Mouse (Mus musculus) forebrain, postnatal 0 days (tissue): ENCODE measurements around the gene Ccnj. TPM values are rescaled to one million over a fixed set of nuclear protein-coding genes. Genes with fewer than 3 reads are reported as not detected.

ENCODE experiments used
- ATAC-seq: fragments of 200-750 bp; cut with Nextera tagmentation; 2 replicates; pipeline ENCODE4 v1.8.0; 2017; ENCODE audit warnings: mild to moderate bottlenecking, moderate library complexity
- DNase-seq: peaks from one replicate; pipeline ENCODE4 v3.0.0-alpha.2; 2015
- H3K27ac ChIP-seq: fragments of 300-500 bp; sonication (generic); 2 replicates; pipeline ENCODE4 v1.5.1; 2014; ENCODE audit warnings: low read depth, mild to moderate bottlenecking, antibody characterized with exemption, low read length, moderate library complexity, mixed read lengths
- H3K27me3 ChIP-seq: fragments of 300-500 bp; sonication (generic); 2 replicates; pipeline ENCODE4 v1.6.1; 2014; ENCODE audit warnings: mild to moderate bottlenecking, low read length, mixed read lengths; ENCODE audit not compliant: insufficient read depth
- H3K36me3 ChIP-seq: fragments of 300-500 bp; sonication (generic); 2 replicates; pipeline ENCODE4 v1.6.1; 2014; ENCODE audit warnings: mild to moderate bottlenecking, moderate library complexity; ENCODE audit not compliant: insufficient read depth
- H3K4me1 ChIP-seq: fragments of 300-500 bp; sonication (generic); 2 replicates; pipeline ENCODE4 v1.6.1; 2014; ENCODE audit warnings: antibody characterized with exemption; ENCODE audit not compliant: insufficient read depth
- H3K4me2 ChIP-seq: fragments of 300-500 bp; sonication (generic); 2 replicates; pipeline ENCODE4 v1.6.1; 2014; ENCODE audit warnings: low read depth, mild to moderate bottlenecking, moderate library complexity
- H3K4me3 ChIP-seq: fragments of 300-500 bp; sonication (generic); 2 replicates; pipeline ENCODE4 v1.5.1; 2014; ENCODE audit warnings: low read depth, low read length, mixed read lengths
- H3K9ac ChIP-seq: fragments of 300-500 bp; sonication (generic); 2 replicates; pipeline ENCODE4 v1.6.1; 2014; ENCODE audit warnings: mild to moderate bottlenecking
- H3K9me3 ChIP-seq: fragments of 300-500 bp; sonication (generic); 2 replicates; pipeline ENCODE4 v1.6.1; 2016; ENCODE audit warnings: low read length
- CTCF ChIP-seq: sonication (generic); IDR thresholded peaks from 2 replicates; pipeline ENCODE4 v1.5.1; 2016; ENCODE audit warnings: antibody characterized with exemption, control low read depth, low read depth
- WGBS: fragments of 180-500 bp; shearing (Covaris S2); extraction: QIAGEN DNeasy Blood & Tissue Kit; methylation state at CpG from one replicate; pipeline ENCODE4 v1.1.7; 2014; 5-methylcytosine and 5-hydroxymethylcytosine counted together
- microRNA-seq, 2 experiments: library from miRNA; unstranded; fragments of <30 nt; microRNA quantifications; one replicate each; pipeline ENCODE4; 2016
- polyA plus RNA-seq: library from polyadenylated mRNA; unstranded; fragments of >200 nt; fragmentation: Nextera tagmentation; extraction: Ambion mirVana; gene quantifications from 2 replicates; pipeline ENCODE4 v1.2.1, GENCODE M21; 2015
- total RNA-seq: library from RNA; depleted of rRNA; stranded (reverse); fragments of >200 nt; gene quantifications from 2 replicates; pipeline ENCODE4 v1.2.3, GENCODE M21; 2014; rRNA removed

Gene Ccnj
- total and polyA plus RNA-seq, 2 experiments from 2014 or later = 8.7 to 12.1 TPM

GRCm38 (mm10) chr19:40881700-40882099 is 50.6 kb downstream of the Ccnj start:
- H3K27ac ChIP-seq = no peak overlapping the region
- H3K9ac ChIP-seq = no peak overlapping the region
- TF ChIP-seq CTCF = no peak
- no peak overlapping the region for H3K4me3 ChIP-seq
- H3K27me3 ChIP-seq = peaks cover 57% of the 10 kb centered on the region
- no peaks in the 10 kb centered on the region for H3K36me3 ChIP-seq
- H3K4me2 ChIP-seq = no peak overlapping the region
- ATAC-seq (no peak), DNase-seq (no peak)
- WGBS = 88% methylated on average over 4 of the region's 4 CpGs
- H3K9me3 ChIP-seq = no peaks in the 10 kb centered on the region
- H3K4me1 ChIP-seq = no peaks in the 10 kb centered on the region

DNA sequence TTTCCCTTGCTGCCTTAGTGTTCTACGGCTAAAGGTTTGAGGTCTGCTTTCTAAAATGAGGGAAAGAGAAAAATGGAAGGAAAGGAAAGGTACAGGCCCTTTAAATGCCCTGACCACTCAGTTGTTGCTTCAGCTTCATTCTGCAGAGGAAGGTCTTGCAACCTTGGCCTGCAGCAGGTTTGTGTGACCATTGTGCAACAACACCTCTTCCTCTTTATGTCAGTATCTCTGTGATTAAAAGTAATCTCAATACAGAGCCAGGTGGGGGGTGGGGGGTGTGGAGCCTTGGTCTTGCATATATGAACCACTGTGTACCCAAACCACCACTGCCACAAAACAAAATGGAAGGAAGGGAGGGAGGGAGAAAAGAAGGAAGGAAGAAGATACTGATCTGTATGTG is 57.8 kb downstream of the Ccnj start:
- Histone ChIP-seq H3K9ac (no peak overlapping the region), H3K4me3 (no peak overlapping the region), H3K4me2 (no peak overlapping the region), H3K9me3 (no peaks in the 10 kb centered on the region), H3K4me1 (no peaks in the 10 kb centered on the region), H3K27ac (no peak overlapping the region), H3K27me3 (peaks cover 61% of the 10 kb centered on the region), H3K36me3 (no peaks in the 10 kb centered on the region)
- ATAC-seq (no peak), DNase-seq (no peak)
- 94% methylated on average over 1 of the region's 1 CpGs for WGBS
- no peak for TF ChIP-seq CTCF

DNA sequence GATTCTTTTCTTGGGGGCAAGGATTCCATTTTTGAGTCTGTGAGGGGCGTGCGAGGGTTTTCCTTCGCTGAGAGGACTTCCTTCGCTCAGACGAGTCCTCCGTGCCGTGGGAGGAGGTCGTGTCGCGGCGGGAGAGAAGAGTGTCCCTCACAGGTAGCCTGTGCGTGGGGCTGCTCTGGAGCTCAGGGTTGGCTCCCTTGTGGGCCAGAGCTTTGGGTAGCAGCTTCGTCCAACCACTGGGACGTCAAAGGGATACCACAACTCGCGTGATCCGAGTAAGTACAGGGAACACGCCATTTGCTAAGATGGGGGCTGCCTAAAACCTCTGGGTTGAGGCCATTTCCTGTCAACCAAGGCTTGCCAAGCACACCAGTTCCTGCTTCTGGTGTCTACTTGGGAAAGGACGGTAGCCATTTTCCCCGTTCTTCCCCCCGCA is 63.0 kb downstream of the Ccnj start:
- H3K9ac ChIP-seq = peak overlapping the region; percentile 73
- H3K9me3 ChIP-seq = no peaks in the 10 kb centered on the region
- 52% methylated on average over 20 of the region's 21 CpGs for WGBS
- peak overlapping the region; percentile 94 for H3K27ac ChIP-seq
- no peak; the same call in 1 of the 2 replicates for ATAC-seq
- no peaks in the 10 kb centered on the region for H3K4me1 ChIP-seq
- H3K36me3 ChIP-seq = no peaks in the 10 kb centered on the region
- TF ChIP-seq CTCF = no peak
- H3K27me3 ChIP-seq = peaks cover 23% of the 10 kb centered on the region
- peak overlapping the region; percentile 79 for H3K4me3 ChIP-seq
- peak overlapping the region; percentile 70 for H3K4me2 ChIP-seq
- DNase-seq = no peak

- Histone ChIP-seq H3K27ac (peak within 1 kb of the TSS; percentile 94), H3K9ac (peak within 1 kb of the TSS; percentile 73), H3K27me3 (peaks cover 19% of the 10 kb centered on the region), H3K4me2 (peak within 1 kb of the TSS; percentile 70), H3K36me3 (no peaks in the 10 kb centered on the region), H3K9me3 (no peaks in the 10 kb centered on the region), H3K4me3 (peak within 1 kb of the TSS; percentile 79), H3K4me1 (no peaks in the 10 kb centered on the region)
- 2% methylated on average over 89 of the region's 89 CpGs for WGBS
- ATAC-seq (peak; percentile 95), DNase-seq (peak; percentile 98)
- no peak for TF ChIP-seq CTCF
Observed at GRCm38 (mm10) chr19:40894519-40895392, 63.7 kb downstream of the Ccnj start, which contains the start of gene Zfp518a. Gene Zfp518a, plus strand, starts transcription at chr19:40894705.

DNA sequence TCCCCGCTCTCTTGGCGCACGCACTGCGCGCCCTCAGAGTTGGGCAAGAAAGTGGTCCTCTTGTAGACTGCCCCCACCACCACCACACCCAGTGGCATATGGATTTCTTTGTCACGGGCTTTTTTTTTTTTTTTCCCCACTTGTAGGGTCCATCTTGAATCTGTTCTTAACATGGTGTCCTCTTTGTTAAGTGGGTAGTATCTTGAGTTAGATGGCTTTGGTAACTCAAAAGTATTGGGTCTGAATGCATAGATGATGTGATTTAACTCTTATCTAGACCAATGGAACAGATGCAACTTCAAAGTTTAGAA is 64.3 kb downstream of the Ccnj start:
- WGBS = 2% methylated on average over 6 of the region's 6 CpGs
- Histone ChIP-seq H3K36me3 (no peaks in the 10 kb centered on the region), H3K9me3 (no peaks in the 10 kb centered on the region), H3K4me1 (no peaks in the 10 kb centered on the region), H3K27ac (peak overlapping the region; percentile 94), H3K9ac (peak overlapping the region; percentile 73), H3K27me3 (peaks cover 15% of the 10 kb centered on the region), H3K4me2 (peak overlapping the region; percentile 70), H3K4me3 (peak overlapping the region; percentile 79)
- DNase-seq (no peak), ATAC-seq (no peak)
- TF ChIP-seq CTCF = no peak

Small RNAs within 50 kb of the gene (microRNA-seq; reads per million reads assigned to microRNA genes)
- 0 to 0.12 reads per million in 2 experiments for gene Mir8092

Other genes starting within 250 kb of the Ccnj start
- gene Aldh18a1, start 242.8 kb upstream of the Ccnj start, total RNA-seq = 57.0 and 72.5 TPM in 2 replicates
- gene Aldh18a1, start 242.8 kb upstream of the Ccnj start, polyA plus RNA-seq = 32.6 and 37.9 TPM in 2 replicates
- gene Tctn3, start 219.0 kb upstream of the Ccnj start, total RNA-seq = 25.6 and 28.0 TPM in 2 replicates
- gene Tctn3, start 219.0 kb upstream of the Ccnj start, polyA plus RNA-seq = 12.3 and 15.1 TPM in 2 replicates
- gene Entpd1, start 218.9 kb upstream of the Ccnj start, total RNA-seq = 6.3 and 12.5 TPM in 2 replicates
- 5.1 and 6.1 TPM in 2 replicates for gene Entpd1, start 218.9 kb upstream of the Ccnj start, polyA plus RNA-seq
- gene Cc2d2b, start 82.5 kb upstream of the Ccnj start, total RNA-seq = 0.24 and 1.7 TPM in 2 replicates
- 0.28 and 0.38 TPM in 2 replicates for gene Cc2d2b, start 82.5 kb upstream of the Ccnj start, polyA plus RNA-seq
- gene Zfp518a, start 63.4 kb downstream of the Ccnj start, total RNA-seq = 13.2 and 18.4 TPM in 2 replicates
- gene Zfp518a, start 63.4 kb downstream of the Ccnj start, polyA plus RNA-seq = 1.5 and 2.3 TPM in 2 replicates
- 0.08 and 1.1 TPM in 2 replicates for gene Blnk, start 163.3 kb downstream of the Ccnj start, total RNA-seq
- 1.2 and 1.8 TPM in 2 replicates for gene Blnk, start 163.3 kb downstream of the Ccnj start, polyA plus RNA-seq
- 0.10 and 0.23 TPM in 2 replicates for gene Dntt, start 198.0 kb downstream of the Ccnj start, total RNA-seq
- gene Dntt, start 198.0 kb downstream of the Ccnj start, polyA plus RNA-seq = 0.14 and 0.23 TPM in 2 replicates
- not detected in 2 replicates for gene Opalin, start 245.8 kb downstream of the Ccnj start, total RNA-seq
- gene Opalin, start 245.8 kb downstream of the Ccnj start, polyA plus RNA-seq = not detected in 2 replicates